Mouse (Mus musculus) megakaryocyte, embryonic 14.5 days (primary cell): Measurements from ENCODE around the gene Atp6ap1.
A peak's percentile ranks its signal among the peaks of the same experiment; 100 is the strongest.

Source experiments
- FLI1 ChIP-seq: IDR thresholded peaks from 2 replicates; pipeline ENCODE4 v1.6.1; 2012; ENCODE audit warnings: low read length, inconsistent platforms, mixed read lengths
- GATA1 ChIP-seq: IDR thresholded peaks from 3 replicates; pipeline ENCODE4 v1.6.1; 2012; ENCODE audit warnings: mixed read lengths, low read length, inconsistent platforms, borderline replicate concordance

- TF ChIP-seq GATA1 (peak; percentile 88), FLI1 (no peak)
Observed at GRCm38 (mm10) chrX:74270062-74270901, 26.6 kb upstream of the Atp6ap1 start, which contains the start of gene Rpl10.
